Mouse (Mus musculus) 416B (cell line): ENCODE results near the gene Arl9.
"Not testable (repeated sequence)": the region's sequence is repeated elsewhere in the genome, so short reads cannot be mapped to it uniquely, and the experiment has no call there.

Experiments used
- DNase-seq: peaks from one replicate; pipeline ENCODE4 v3.0.0; 2011; ENCODE audit warnings: low read depth

Arl9 gene

GRCm38 (mm10) chr5:77015544-77016482, 12.0 kb downstream of the Arl9 start, which contains the start of gene Thegl:
Gene Thegl, plus strand, starts transcription at chr5:77016023.
- DNase-seq, result no peak

GRCm38 (mm10) chr5:77028034-77028433, 24.2 kb downstream of the Arl9 start:
- DNase-seq, result no peak

- DNase-seq, result peak; percentile 69
Observed at GRCm38 (mm10) chr5:77029735-77030134, 25.9 kb downstream of the Arl9 start.

- not testable (repeated sequence) for DNase-seq
Observed at GRCm38 (mm10) chr5:77035101-77035500, 31.2 kb downstream of the Arl9 start.

- DNase-seq, result no peak
Observed at GRCm38 (mm10) chr5:77038451-77038850, 34.6 kb downstream of the Arl9 start.

GRCm38 (mm10) chr5:77039391-77039790, 35.5 kb downstream of the Arl9 start:
- no peak for DNase-seq

- no peak for DNase-seq
Observed at GRCm38 (mm10) chr5:77044362-77044761, 40.5 kb downstream of the Arl9 start.

GRCm38 (mm10) chr5:77052616-77053015, 48.8 kb downstream of the Arl9 start:
- no peak for DNase-seq

GRCm38 (mm10) chr5:77056881-77057440, 53.1 kb downstream of the Arl9 start:
- DNase-seq, result no peak
